Mouse (Mus musculus) cerebellum, postnatal 10 days (tissue): ENCODE results near the gene Hspbp1.

ENCODE experiments used
- DNase-seq, 2 experiments: peaks; one replicate each; pipeline ENCODE4 v3.0.0; 2021; ENCODE audit warnings: mixed read lengths in 2 of 2

Gene Hspbp1

GRCm38 (mm10) chr7:4629586-4629985, 55.3 kb downstream of the Hspbp1 start:
- peak; percentile 22 to 38 for DNase-seq

GRCm38 (mm10) chr7:4625928-4626327, 58.9 kb downstream of the Hspbp1 start:
- DNase-seq: no peak

- DNase-seq: no peak
These were observed 60.5 kb downstream of the Hspbp1 start for GRCm38 (mm10) chr7:4624343-4624742.

DNA sequence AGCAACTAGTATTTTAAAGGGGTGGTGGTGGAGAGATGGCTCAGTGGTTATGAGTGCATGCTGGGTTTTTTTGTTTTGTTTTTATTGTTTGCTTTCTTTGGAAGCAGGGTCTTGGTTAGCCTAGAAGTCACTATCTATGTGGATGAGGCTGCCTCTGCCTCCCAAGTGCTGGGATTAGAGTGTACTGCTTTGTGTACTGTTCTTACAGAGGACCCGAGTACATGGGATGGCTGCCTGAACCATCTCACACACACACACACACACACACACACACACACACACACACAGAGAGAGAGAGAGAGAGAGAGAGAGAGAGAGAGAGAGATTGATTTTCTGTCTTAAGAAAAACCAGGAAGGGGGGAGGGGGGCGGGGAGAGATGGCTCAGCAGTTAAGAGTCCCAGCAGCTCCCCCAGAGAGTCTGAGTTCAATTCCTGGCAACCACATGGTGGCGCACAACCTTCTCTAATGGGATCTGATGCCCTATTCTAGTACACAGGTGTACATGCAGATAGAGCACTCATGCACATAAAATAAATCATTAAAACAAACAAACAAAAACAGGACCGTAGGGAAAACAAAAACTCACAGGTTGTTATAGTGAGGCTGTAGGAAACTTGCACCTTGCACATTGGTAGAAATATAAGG, 61.2 kb downstream of the Hspbp1 start:
- DNase-seq: peak; percentile 66 to 73

GRCm38 (mm10) chr7:4619979-4620378, 64.9 kb downstream of the Hspbp1 start:
- no peak for DNase-seq

- no peak for DNase-seq
These were observed 71.0 kb downstream of the Hspbp1 start for GRCm38 (mm10) chr7:4613740-4614403.

DNA sequence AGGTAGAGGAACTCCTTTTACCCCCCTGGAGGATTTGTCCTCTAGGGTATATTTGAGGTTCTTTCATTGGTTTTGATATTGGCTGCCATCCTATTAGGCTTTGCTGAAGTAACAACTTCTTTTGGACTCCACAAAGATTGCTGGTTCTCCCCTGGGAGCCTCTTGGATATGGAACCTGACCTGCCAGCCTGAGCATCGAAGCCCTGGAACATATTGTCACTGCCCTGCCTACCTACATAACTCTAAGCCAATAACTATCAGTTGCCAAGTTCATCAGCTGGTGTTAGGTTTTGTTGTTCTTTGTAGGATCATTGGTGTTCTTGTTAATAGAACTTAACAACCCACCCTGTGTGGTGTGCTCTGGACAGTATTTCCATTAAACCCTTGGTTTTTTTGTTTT, 71.9 kb downstream of the Hspbp1 start:
- DNase-seq: no peak

- DNase-seq: no peak
These were observed 72.5 kb downstream of the Hspbp1 start for GRCm38 (mm10) chr7:4612386-4612785.

DNA sequence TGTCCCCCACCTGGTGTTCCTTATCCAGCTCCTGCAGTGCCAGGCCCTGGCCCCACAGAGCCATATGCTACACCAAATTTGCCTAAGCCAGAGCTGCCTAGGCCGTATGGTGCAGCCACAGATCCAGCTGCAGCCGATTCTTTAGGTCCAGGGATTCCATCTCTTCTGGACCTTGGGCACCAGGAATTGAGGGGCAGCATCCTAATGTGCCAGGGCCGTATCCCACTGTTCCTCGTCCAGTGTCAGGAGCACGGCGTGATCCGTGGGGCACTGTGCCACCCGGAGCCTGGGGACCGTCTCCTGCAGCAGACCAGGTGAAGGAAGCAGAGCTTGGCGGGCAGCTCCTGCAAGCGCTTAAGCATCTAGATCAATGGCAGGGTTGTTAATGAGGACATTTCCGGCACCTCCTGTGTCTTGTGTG, 72.9 kb downstream of the Hspbp1 start:
- peak in 1 of 2 experiments; percentile 46 for DNase-seq

DNA sequence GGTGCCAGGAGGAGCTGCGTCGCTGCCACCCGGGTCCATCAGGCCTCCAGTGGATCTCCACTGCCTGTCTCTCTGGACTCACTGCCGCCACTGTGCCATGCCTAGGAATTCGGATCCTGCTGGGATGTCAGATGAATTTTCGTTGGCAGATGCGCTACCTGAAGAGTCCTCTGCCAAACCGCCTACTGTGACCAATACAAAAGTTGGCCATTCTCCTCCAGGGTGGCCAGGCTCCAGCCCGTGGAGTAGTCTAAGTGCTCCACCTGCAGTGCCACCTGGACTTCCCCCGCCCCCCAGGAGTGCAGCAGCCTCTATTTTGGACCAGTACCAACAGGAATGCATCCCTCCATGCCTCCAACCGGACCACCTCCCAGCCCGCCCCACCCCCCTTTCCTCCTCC, 73.4 kb downstream of the Hspbp1 start:
- peak; percentile 76 to 78 for DNase-seq
